Mouse (Mus musculus) left cerebral cortex, adult 8-10 months (tissue): ENCODE results near the gene Akr1c12. TPM values are rescaled to one million over a fixed set of nuclear protein-coding genes. Genes with fewer than 3 reads are reported as not detected.

Experiments
- total RNA-seq, 4 experiments: library from RNA; stranded (reverse); gene quantifications; 2 replicates each; pipeline ENCODE4 v1.2.4; 2022

Akr1c12 gene
- total RNA-seq, 4 experiments from 2014 or later: not detected

Other genes with a start within 250 kb of the Akr1c12 start
- gene Akr1c14, start 230.4 kb downstream of the Akr1c12 start, total RNA-seq: 1 to 10 TPM; 1.0 to 3.8 (median 2.2) TPM
- 1 to 10 TPM in 3 of 4 experiments, under 1 TPM in 1; 0.75 to 1.6 (median 1.2) TPM for gene Akr1c18, start 128.8 kb downstream of the Akr1c12 start, total RNA-seq
- 1 to 10 TPM in 2 of 4 experiments, under 1 TPM in 1, not detected in 1; 0.59 to 1.2 (median 1.1) TPM for gene Akr1c13, start 88.3 kb downstream of the Akr1c12 start, total RNA-seq
- gene Akr1c19, start 50.7 kb downstream of the Akr1c12 start, total RNA-seq: not detected
- gene Akr1c6, start 154.9 kb upstream of the Akr1c12 start, total RNA-seq: not detected
- not detected for gene Akr1c20, start 243.9 kb upstream of the Akr1c12 start, total RNA-seq